Mouse (Mus musculus) C2C12 (cell line): ENCODE measurements at regions not wholly inside any gene's neighbourhood (a gene's known extent, or its start where the extent isn't known, plus 50 kb on each side); places are given as distances from the start of the nearest gene placed in this dataset.

Experiments
- CEBPB ChIP-seq: IDR thresholded peaks from one replicate; pipeline ENCODE4 v1.6.1; 2011; ENCODE audit warnings: low read depth, mild to moderate bottlenecking, control low read depth, moderate library complexity
- CTCF ChIP-seq: IDR thresholded peaks from one replicate; pipeline ENCODE4 v1.5.1; 2011; ENCODE audit not compliant: control insufficient read depth, insufficient read depth, insufficient read length
- FOSL1 ChIP-seq: IDR thresholded peaks from one replicate; pipeline ENCODE4 v1.8.0; 2011; ENCODE audit warnings: mild to moderate bottlenecking, low read length; ENCODE audit not compliant: poor library complexity, insufficient read depth, severe bottlenecking
- MAX ChIP-seq: IDR thresholded peaks from one replicate; pipeline ENCODE4 v1.6.1; 2011; ENCODE audit warnings: mild to moderate bottlenecking, control low read depth
- MYOD1 ChIP-seq: IDR thresholded peaks from one replicate; pipeline ENCODE4 v1.6.1; 2011; ENCODE audit warnings: low read depth; ENCODE audit not compliant: control insufficient read depth, insufficient read length
- USF1 ChIP-seq: IDR thresholded peaks from one replicate; pipeline ENCODE4 v1.6.1; 2011; ENCODE audit warnings: low read depth, mild to moderate bottlenecking, control low read depth, moderate library complexity

GRCm38 (mm10) chr15:52905231-52905630 is 979.5 kb upstream of the Gm7489 start:
- no peak for TF ChIP-seq CTCF
- no peak for TF ChIP-seq USF1
- TF ChIP-seq MAX: no peak
- TF ChIP-seq FOSL1: no peak
- TF ChIP-seq MYOD1: no peak
- TF ChIP-seq CEBPB: no peak
